Mouse (Mus musculus): ENCODE data around the gene Hnrnpa3.

GRCm38 (mm10) chr2:75705162-75705752, 46.2 kb downstream of the Hnrnpa3 start:
- no peak for TF ChIP-seq CTCF (IDR thresholded peaks at IDR 0.05; ENCODE audit: low read depth, low read length)
- no peak for TF ChIP-seq TAL1 (conservative IDR thresholded peaks at IDR 0.05; ENCODE audit: low read depth, low read length)
- TF ChIP-seq POLR2AphosphoS5 (IDR thresholded peaks at IDR 0.05; ENCODE audit: insufficient replicate concordance, low read depth, low read length), result no peak
- TF ChIP-seq GATA1 (IDR thresholded peaks at IDR 0.05; ENCODE audit: borderline replicate concordance, low read length), result no peak
- no peak for TF ChIP-seq GATA2 (IDR thresholded peaks at IDR 0.05; ENCODE audit: borderline replicate concordance, low read depth, low read length)

Measured in G1E (cell line).